ENCODE assay signal across 24 mouse cellular contexts in the genomic region with DNA sequence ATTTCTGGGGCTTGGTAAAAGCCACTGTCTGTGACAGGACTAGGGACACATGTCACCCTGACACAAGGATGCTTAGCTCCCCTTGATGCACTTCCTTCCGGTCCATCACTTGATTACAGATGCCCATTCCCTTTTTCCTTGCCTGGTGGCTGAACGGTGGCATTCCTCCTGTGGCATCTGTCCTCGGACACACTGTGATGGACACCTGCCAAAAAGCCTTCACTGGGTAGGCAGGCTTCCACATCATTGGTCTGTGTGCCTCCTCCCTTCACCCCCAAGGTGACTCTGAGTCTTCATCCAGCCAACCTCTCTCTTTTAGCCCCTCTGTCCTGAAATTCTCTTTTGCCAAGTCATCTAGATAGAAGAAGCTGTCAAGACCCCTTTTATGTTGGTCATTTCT.
DNase-seq lines count a peak whose midpoint lies in the region; ATAC-seq and TF ChIP-seq lines count a peak whose summit lies in the region.
"Had no signal": no experiment of that assay in that cellular context is flagged by ENCODE, and none has a peak within 500 bp of the region (broad histone marks: within the 10 kb centered on the region; RNA-seq: fewer than 3 reads in every experiment).

No protein-coding gene starts in this region.

- H3K9ac ChIP-seq in heart, adult 2 months (ENCODE audit: low read depth, low read length), result no peak overlapping the region
- H3K9ac ChIP-seq: embryonic facial prominence, embryonic 12.5 days; forebrain, embryonic 13.5 days; forebrain, embryonic 15.5 days; forebrain, postnatal 0 days had no signal

- no peak for TF ChIP-seq EP300 in heart, adult 2 months (IDR thresholded peaks at IDR 0.05; ENCODE audit: insufficient read depth, low read depth, low read length)

- no peak for TF ChIP-seq CTCF in heart, adult 2 months (IDR thresholded peaks at IDR 0.05)
- TF ChIP-seq CTCF in left cerebral cortex, adult 2 months (IDR thresholded peaks at IDR 0.05), result no peak

- H3K27me3 ChIP-seq in heart, adult 2 months (ENCODE audit: control insufficient read depth, insufficient read depth, low read length), result no peaks in the 10 kb centered on the region
- H3K27me3 ChIP-seq: CH12.LX; embryonic facial prominence, embryonic 12.5 days; forebrain, embryonic 13.5 days; forebrain, embryonic 15.5 days; Patski had no signal

- intact Hi-C loops in heart, adult 2 months (cut with DNase I), result no loop called here
- intact Hi-C loops in left cerebral cortex, adult 2 months (cut with DNase I), result loop anchor here (5.0 kb wide), 1 partner anchor 254 kb away; the partner anchor contains the start of gene Osbpl10

- no peak for TF ChIP-seq POLR2A in heart, adult 2 months (IDR thresholded peaks at IDR 0.05; ENCODE audit: insufficient read depth, low read depth, low read length)

- ATAC-seq in cerebellum, adult (ENCODE audit: insufficient number of reproducible peaks, low FRiP score, low TSS enrichment), result no peak
- ATAC-seq: activated CD4-positive, CD25-positive, alpha-beta regulatory T cell, adult 4 months; CD4-positive, CD25-positive, alpha-beta regulatory T cell, adult 4 months; forebrain, embryonic 13.5 days; forebrain, embryonic 15.5 days; forebrain, postnatal 0 days; Patski had no signal

- peaks cover 2% of the 10 kb centered on the region for H3K4me1 ChIP-seq in heart, adult 2 months (ENCODE audit: control insufficient read depth, insufficient read depth, low read length)
- H3K4me1 ChIP-seq: embryonic facial prominence, embryonic 12.5 days; forebrain, embryonic 15.5 days had no signal

- WGBS in heart, adult 2 months, result 59% methylated on average over 3 of the region's 3 CpGs

- no peak overlapping the region for H3K4me3 ChIP-seq in heart, adult 2 months
- no peak overlapping the region for H3K4me3 ChIP-seq in left cerebral cortex, adult 2 months
- H3K4me3 ChIP-seq: embryonic facial prominence, embryonic 10.5 days; embryonic facial prominence, embryonic 12.5 days; forebrain, embryonic 13.5 days; forebrain, embryonic 15.5 days had no signal

- DNase-seq in cerebellum, postnatal 10 days, result peak; percentile 52 to 55
- peak; percentile 61 for DNase-seq in heart, adult 11 months
- no peak for DNase-seq in heart, adult 2 months
- no peak for DNase-seq in left cerebral cortex, adult 2 months (ENCODE audit: extremely low spot score in 1 of 2, low spot score in 2 of 2)
- DNase-seq in left cerebral cortex, adult 11 months (ENCODE audit: low spot score), result no peak
- DNase-seq: adrenal gland, adult 8-10 months; adrenal gland, postnatal 14 days; adrenal gland, postnatal 36 days; B cell, adult 2 months; cerebellum, adult 11-12 months; cerebellum, adult 2 months; cerebellum, adult 9-10 months; cerebellum, postnatal 25 days; forebrain, postnatal 0 days had no signal

- H3K79me2 ChIP-seq in heart, adult 2 months (replicated peaks; ENCODE audit: control insufficient read depth, insufficient read depth, low read length), result no peaks in the 10 kb centered on the region

- no peaks in the 10 kb centered on the region for H3K36me3 ChIP-seq in heart, adult 2 months (ENCODE audit: control insufficient read depth, insufficient read depth, low read length)
- H3K36me3 ChIP-seq: embryonic facial prominence, embryonic 12.5 days; forebrain, embryonic 15.5 days; G1E had no signal

- no peak overlapping the region for H3K27ac ChIP-seq in heart, adult 2 months
- peak overlapping the region; percentile 53; the same call in 1 of the 2 replicates for H3K27ac ChIP-seq in left cerebral cortex, adult 2 months
- H3K27ac ChIP-seq: embryonic facial prominence, embryonic 10.5 days; embryonic facial prominence, embryonic 12.5 days; forebrain, embryonic 13.5 days; forebrain, embryonic 15.5 days had no signal

Comparison
In these comparisons a context has a peak if more than half of its experiments do, and no peak if none do; other contexts are left out.
1. DNase-seq: peak in cerebellum, postnatal 10 days (2 of 2) and heart, adult 11 months (single experiment); none in heart, adult 2 months (0 of 2), left cerebral cortex, adult 2 months (0 of 2) and left cerebral cortex, adult 11 months (single experiment).